Mouse (Mus musculus) G1E-ER4 (cell line): ENCODE measurements around the gene Trim47. TPM values are rescaled to one million over a fixed set of nuclear protein-coding genes. Genes with fewer than 3 reads are reported as not detected.
A peak's percentile ranks its signal among the peaks of the same experiment; 100 is the strongest.

ENCODE experiments used
- GATA1 ChIP-seq: IDR thresholded peaks from one replicate; pipeline ENCODE4 v1.8.0; 2012; ENCODE audit warnings: low read length, inconsistent platforms
- polyA plus RNA-seq: library from polyadenylated mRNA; stranded (reverse); fragments of >175 nt; gene quantifications from 2 replicates; pipeline ENCODE4 v1.2.3, GENCODE M21; 2012

Trim47 gene
- polyA plus RNA-seq, 1 experiment = not detected

GRCm38 (mm10) chr11:116086258-116087193 is 40.5 kb downstream of the Trim47 start, which contains the start of gene Wbp2:
TSS of gene Wbp2 (minus strand) at chr11:116086995.
- TF ChIP-seq GATA1 = no peak

- TF ChIP-seq GATA1 = no peak
Measured at GRCm38 (mm10) chr11:116084166-116084565, 42.8 kb downstream of the Trim47 start.

DNA sequence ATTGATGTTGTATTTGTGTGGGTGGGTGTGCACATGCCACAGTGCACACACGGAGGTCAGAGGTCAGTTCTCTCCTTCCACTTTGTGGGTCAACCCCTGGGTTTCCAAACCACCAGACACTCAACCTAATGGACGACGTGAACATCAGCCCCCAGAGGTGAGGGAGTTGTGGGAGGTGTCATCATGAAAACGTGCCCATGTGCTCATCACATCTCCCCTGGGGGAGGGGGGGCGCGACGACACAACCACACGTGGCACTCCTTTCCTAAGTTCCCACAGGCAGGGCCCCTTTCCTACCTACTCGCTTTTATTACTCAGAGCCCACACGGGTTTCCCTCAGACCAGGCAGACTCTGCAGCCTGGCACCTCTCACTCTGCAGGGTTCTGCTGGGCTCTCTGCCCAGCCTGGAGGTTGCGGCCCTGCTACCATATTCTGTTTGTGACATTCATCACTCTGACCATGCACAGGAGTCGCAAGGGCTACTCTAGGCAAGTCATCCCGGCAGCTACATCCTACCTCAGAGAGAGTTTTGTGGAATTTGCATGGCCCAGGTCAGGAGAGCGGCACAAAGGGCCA is 43.8 kb downstream of the Trim47 start:
- TF ChIP-seq GATA1 = no peak

DNA sequence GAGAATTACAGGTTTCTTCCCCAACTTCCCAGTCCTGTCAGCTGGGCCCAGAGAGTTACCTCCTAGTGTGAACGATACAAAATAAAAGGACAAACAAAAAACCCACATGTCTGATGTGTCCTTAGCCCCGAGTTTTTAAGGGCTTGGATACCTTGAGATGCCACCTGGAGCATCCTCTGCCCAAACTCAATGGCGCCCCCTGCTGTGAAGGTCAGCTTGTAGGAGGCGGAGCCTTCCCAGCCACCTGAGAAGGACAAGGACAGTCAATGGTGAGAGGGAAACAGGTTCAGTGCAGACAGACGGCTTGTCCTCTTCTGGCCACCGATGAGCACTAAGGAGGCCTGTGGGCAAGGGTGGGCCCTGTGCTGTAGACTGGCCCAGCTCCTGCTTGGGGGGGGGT is 45.9 kb downstream of the Trim47 start:
- TF ChIP-seq GATA1 = no peak

- no peak for TF ChIP-seq GATA1
Measured at GRCm38 (mm10) chr11:116079511-116079910, 47.5 kb downstream of the Trim47 start.

DNA sequence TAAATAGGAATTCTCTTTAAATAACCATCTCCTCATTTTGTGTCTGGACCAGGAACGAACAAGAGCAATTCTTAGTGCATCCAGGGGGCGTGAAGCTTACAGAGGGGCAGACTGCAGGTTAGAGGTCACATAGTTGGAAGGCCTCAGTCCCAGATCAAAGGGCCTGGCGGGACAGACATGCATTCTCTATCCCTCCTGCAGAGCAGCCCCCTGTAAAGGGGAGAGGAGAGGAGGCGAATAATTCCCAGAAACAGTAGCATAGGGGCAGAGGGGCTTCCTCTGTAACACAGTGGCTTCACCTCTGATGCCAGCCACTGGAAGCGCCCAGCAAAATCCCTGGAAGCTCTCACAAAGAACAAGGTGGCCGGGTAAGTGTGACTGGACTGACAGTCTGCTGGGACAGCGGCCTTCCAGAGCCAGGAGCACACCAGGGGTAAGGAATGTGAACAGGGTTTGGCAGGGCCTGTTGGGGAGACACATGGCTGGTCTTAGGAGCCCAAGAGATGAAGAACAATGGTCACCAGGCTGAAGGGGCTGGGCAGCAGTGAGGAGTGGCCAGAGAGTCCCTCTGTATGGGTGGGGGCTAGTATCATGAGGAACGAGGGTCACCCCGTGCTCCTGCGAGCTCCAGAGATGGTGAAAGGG is 48.2 kb downstream of the Trim47 start:
- TF ChIP-seq GATA1 = no peak

GRCm38 (mm10) chr11:116078221-116078620 is 48.8 kb downstream of the Trim47 start:
- TF ChIP-seq GATA1 = no peak

DNA sequence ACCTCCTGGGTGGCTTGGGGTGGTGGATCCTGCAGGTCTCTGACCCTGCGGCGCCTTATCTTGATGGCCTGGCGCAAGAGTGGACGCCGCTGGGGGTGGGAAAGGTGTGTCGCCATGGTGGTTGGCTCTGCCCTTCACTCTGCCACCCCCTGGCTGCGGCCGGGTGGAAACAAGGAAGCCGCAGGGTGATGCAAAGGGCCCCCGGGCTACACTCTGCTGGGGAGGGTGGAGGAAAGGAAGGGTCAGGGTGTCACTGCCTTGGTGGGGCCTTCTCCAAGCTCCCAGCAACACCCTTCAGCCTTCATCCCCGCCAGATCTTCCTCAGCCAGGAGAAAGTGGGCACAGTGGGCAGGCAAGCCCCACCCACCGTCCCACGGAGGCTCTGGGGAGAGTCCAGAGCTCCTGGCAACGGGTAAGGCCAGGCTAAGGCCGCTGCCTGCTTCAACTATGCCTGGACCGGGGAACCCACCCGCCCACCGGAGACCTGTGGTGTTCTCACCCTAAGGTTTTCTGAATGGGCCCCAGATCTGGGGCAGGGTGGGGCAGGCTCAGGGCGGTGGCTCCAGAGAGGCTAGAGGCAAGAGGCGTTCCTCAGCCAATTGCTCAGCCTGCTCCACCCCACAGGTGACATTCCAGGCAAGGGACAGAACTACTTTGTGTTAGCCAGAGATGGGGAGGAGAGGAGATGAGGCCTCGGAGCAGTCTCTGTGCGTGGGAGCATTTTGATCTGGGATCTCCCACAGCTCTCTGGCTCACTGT is 49.4 kb downstream of the Trim47 start, which contains the start of gene Unc13d:
Unc13d (minus strand) TSS at position 516 of the 759 bp plus-strand sequence.
- peak; percentile 4 for TF ChIP-seq GATA1

- TF ChIP-seq GATA1 = peak; percentile 2
Measured at GRCm38 (mm10) chr11:116076836-116077235, 50.2 kb downstream of the Trim47 start.

DNA sequence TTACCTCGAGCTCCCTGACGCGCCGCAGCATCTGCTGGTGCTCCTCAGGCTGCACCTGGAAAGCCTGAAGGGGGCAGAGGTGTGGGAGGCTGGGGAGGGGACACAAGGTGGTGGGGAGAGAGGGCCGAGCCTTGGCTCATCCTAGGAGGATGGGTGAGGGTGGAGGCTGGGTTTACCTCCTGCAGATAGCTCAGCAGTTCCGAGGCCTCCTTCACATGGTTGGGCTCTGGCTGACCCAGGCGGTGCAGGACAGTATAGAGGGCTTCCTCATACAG is 50.8 kb downstream of the Trim47 start:
- no peak for TF ChIP-seq GATA1

GRCm38 (mm10) chr11:116075539-116076265 is 51.3 kb downstream of the Trim47 start:
- peak; percentile 11 for TF ChIP-seq GATA1

- TF ChIP-seq GATA1 = no peak
Measured at GRCm38 (mm10) chr11:116074436-116074991, 52.5 kb downstream of the Trim47 start.

DNA sequence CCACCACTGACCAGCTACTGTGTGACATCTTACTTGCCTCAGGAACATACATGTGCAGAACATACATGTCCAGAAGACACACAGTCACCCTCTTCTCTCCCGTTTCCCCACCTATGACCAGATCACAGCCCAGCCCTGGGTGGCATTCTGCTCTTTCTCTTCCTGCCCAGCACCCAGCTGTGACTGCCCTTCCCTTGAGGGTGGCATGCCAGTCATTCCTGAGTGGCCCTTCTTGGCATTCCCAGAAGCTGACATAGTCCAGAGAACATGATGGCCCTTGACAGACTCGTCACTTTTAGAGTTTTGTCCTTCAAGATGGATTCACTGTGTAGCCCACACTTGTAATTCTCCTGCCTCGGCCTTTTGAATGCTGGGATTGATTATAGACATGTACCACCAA is 54.4 kb downstream of the Trim47 start:
- TF ChIP-seq GATA1 = no peak

- TF ChIP-seq GATA1 = no peak
Measured at GRCm38 (mm10) chr11:116071510-116071909, 55.5 kb downstream of the Trim47 start.

DNA sequence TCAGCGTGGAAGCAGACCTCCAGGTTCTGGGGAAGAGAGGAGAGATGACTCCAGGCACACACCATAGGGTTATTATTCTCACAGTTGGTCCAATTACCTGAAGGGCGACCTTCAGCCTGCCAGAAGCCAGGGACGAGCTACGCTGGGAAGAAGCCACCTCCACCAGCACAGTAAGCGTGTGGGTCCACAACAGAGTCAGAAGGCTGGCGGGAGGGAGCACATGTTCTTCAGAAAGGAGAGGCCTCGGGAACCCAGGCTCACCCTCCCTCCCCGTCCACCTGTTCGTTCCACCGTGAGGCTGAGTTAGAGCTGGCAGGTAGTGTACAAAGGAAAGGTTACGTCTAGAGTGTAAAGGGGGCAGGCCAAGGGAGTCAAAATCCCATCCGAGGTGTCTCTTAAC is 61.7 kb downstream of the Trim47 start:
- no peak for TF ChIP-seq GATA1
